Mouse (Mus musculus): ENCODE measurements around the gene Gm10842. TPM values are rescaled to one million over a fixed set of nuclear protein-coding genes. Genes with fewer than 3 reads are reported as not detected.
"Not testable (repeated sequence)": the region's sequence is repeated elsewhere in the genome, so short reads cannot be mapped to it uniquely, and the experiment has no call there.

The Gm10842 gene
- polyA plus RNA-seq, 1 experiment from 2014 or later = not detected

DNA sequence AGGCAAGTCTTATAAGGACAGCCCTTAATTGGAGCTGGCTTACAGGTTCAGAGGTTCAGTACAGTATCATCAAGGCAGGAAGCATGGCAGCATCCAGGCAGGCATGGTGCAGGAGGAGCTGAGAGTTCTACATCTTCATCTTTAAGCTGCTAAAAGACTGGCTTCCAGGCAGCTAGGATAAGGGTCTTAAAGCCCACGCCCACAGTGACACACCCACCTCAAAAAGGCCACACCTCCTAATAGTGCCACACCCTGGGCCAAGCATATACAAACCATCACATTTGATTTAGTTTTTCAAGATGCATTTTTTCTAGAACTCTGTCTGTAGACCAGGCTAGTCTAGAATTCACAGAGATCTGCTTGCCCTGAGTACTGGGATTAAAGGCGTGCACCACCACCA is 9.4 kb upstream of the Gm10842 start:
- not testable (repeated sequence) for H3K4me1 ChIP-seq (ENCODE audit: control insufficient read depth, insufficient read depth, low read length); H3K4me2 ChIP-seq (ENCODE audit: low read length); ATAC-seq; H3K27me3 ChIP-seq (ENCODE audit: control insufficient read depth, insufficient read depth, low read depth, low read length); H3K27ac ChIP-seq (ENCODE audit: low read length); H3K9me3 ChIP-seq (replicated peaks; ENCODE audit: control insufficient read depth, low read length, poor library complexity, severe bottlenecking); H3K9ac ChIP-seq (ENCODE audit: low read depth, low read length); H3K4me3 ChIP-seq (ENCODE audit: low read depth, low read length)
- 94% methylated on average over 2 of the region's 2 CpGs for WGBS
- H3K36me3 ChIP-seq (ENCODE audit: control insufficient read depth, insufficient read depth, low read length) = peaks cover 57% of the 10 kb centered on the region

DNA sequence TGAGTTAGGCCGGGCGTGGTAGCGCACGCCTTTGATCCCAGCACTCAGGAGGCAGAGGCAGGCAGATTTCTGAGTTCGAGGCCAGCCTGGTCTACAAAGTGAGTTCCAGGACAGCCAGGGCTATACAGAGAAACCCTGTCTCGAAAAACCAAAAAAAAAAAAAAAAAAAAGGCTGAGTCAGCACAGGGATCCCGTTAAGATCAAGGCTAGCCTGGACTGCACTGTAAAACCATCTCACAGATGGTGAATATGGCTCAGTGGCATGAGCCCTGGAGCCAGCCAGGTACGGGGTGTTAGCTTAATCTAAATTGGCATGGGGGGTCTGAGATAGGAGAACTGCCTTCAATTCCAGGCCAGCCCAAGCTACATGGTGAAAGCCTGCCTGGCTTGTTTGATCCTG is 6.2 kb upstream of the Gm10842 start:
- not testable (repeated sequence) for H3K4me1 ChIP-seq (ENCODE audit: control insufficient read depth, insufficient read depth, low read length); H3K9me3 ChIP-seq (replicated peaks; ENCODE audit: control insufficient read depth, low read length, poor library complexity, severe bottlenecking); H3K4me2 ChIP-seq (ENCODE audit: low read length); H3K4me3 ChIP-seq (ENCODE audit: low read depth, low read length); H3K27ac ChIP-seq (ENCODE audit: low read length); ATAC-seq; H3K27me3 ChIP-seq (ENCODE audit: control insufficient read depth, insufficient read depth, low read depth, low read length); H3K9ac ChIP-seq (ENCODE audit: low read depth, low read length)
- peaks cover 40% of the 10 kb centered on the region for H3K36me3 ChIP-seq (ENCODE audit: control insufficient read depth, insufficient read depth, low read length)
- 99% methylated on average over 7 of the region's 8 CpGs for WGBS

DNA sequence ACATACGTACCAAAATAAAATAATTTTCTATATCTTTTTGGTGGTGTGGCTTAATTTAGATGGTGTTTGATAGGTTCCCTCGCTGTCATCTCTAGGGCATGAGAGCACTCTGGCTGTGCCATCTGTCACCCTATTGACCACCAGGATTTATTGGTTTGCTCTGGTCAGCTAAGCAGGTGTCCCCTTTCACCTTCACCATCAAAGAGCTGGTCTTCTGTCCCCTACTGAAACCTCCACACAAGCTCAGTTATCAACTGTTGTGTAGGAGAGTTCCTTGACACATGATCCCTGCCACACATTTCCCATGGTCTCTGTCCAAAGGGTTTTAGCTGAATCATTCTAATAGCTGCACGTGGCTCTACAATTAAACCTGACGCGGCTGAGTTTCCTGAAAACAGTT is 5.6 kb upstream of the Gm10842 start:
- peaks cover 35% of the 10 kb centered on the region for H3K36me3 ChIP-seq (ENCODE audit: control insufficient read depth, insufficient read depth, low read length)
- ATAC-seq = no peak
- WGBS = 96% methylated on average over 5 of the region's 5 CpGs

DNA sequence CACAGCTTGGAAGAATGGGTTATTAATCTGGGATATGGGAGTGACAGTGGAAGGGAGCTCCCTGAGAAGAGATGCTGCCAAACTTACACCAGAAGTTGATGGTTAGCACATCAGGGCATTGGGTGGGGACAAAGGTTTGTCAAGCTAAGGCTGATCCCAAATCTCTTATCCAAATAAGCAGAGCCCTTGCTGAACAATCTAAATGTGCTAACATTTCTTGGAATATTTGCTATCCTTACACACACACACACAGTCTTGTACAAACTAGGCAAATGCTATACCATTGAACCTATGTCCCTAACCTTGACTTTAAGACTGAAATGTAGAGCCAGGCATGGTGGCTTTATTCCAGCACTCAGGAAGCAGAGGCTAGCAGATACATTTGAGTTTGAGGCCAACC is 3.1 kb upstream of the Gm10842 start:
- H3K9ac ChIP-seq (ENCODE audit: low read depth, low read length) = no peak overlapping the region
- H3K36me3 ChIP-seq (ENCODE audit: control insufficient read depth, insufficient read depth, low read length) = peaks cover 16% of the 10 kb centered on the region
- H3K4me3 ChIP-seq (ENCODE audit: low read depth, low read length) = no peak overlapping the region
- no peaks in the 10 kb centered on the region for H3K4me1 ChIP-seq (ENCODE audit: control insufficient read depth, insufficient read depth, low read length)
- H3K9me3 ChIP-seq (replicated peaks; ENCODE audit: control insufficient read depth, low read length, poor library complexity, severe bottlenecking) = no peaks in the 10 kb centered on the region
- ATAC-seq = no peak
- H3K4me2 ChIP-seq (ENCODE audit: low read length) = no peak overlapping the region
- H3K27ac ChIP-seq (ENCODE audit: low read length) = no peak overlapping the region
- no peaks in the 10 kb centered on the region for H3K27me3 ChIP-seq (ENCODE audit: control insufficient read depth, insufficient read depth, low read depth, low read length)

More for the DNA sequence above, 5.6 kb upstream of the Gm10842 start:
- Histone ChIP-seq H3K4me1 (ENCODE audit: control insufficient read depth, insufficient read depth, low read length) (no peaks in the 10 kb centered on the region), H3K27ac (ENCODE audit: low read length) (no peak overlapping the region), H3K9ac (ENCODE audit: low read depth, low read length) (no peak overlapping the region), H3K9me3 (replicated peaks; ENCODE audit: control insufficient read depth, low read length, poor library complexity, severe bottlenecking) (no peaks in the 10 kb centered on the region), H3K4me3 (ENCODE audit: low read depth, low read length) (no peak overlapping the region), H3K4me2 (ENCODE audit: low read length) (no peak overlapping the region), H3K27me3 (ENCODE audit: control insufficient read depth, insufficient read depth, low read depth, low read length) (no peaks in the 10 kb centered on the region)

DNA sequence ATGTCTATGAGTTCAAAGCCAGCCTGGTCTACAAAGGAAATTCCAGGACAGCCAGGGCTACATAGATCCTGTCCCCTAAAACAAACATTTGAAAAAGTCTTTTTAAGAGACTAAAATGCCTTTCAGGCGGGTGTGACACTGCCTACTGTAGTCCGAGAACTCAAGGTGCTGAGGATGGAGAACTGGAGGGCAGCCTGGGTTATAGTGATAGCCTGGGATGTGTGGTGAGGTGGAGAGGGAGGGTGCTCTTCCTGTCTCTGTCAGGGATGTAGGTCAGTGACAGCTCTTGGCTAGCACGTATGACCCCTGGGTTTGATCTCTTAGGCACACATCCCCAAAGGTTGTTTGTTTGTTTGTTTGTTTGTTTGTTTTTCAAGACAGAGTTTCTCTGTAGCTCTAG is 2.6 kb upstream of the Gm10842 start:
- ATAC-seq = no peak
- Histone ChIP-seq H3K4me3 (ENCODE audit: low read depth, low read length) (no peak overlapping the region), H3K27ac (ENCODE audit: low read length) (no peak overlapping the region), H3K4me2 (ENCODE audit: low read length) (no peak overlapping the region), H3K27me3 (ENCODE audit: control insufficient read depth, insufficient read depth, low read depth, low read length) (no peaks in the 10 kb centered on the region), H3K36me3 (ENCODE audit: control insufficient read depth, insufficient read depth, low read length) (peaks cover 16% of the 10 kb centered on the region), H3K9ac (ENCODE audit: low read depth, low read length) (no peak overlapping the region), H3K9me3 (replicated peaks; ENCODE audit: control insufficient read depth, low read length, poor library complexity, severe bottlenecking) (no peaks in the 10 kb centered on the region), H3K4me1 (ENCODE audit: control insufficient read depth, insufficient read depth, low read length) (no peaks in the 10 kb centered on the region)
- WGBS = 92% methylated on average over 3 of the region's 3 CpGs

DNA sequence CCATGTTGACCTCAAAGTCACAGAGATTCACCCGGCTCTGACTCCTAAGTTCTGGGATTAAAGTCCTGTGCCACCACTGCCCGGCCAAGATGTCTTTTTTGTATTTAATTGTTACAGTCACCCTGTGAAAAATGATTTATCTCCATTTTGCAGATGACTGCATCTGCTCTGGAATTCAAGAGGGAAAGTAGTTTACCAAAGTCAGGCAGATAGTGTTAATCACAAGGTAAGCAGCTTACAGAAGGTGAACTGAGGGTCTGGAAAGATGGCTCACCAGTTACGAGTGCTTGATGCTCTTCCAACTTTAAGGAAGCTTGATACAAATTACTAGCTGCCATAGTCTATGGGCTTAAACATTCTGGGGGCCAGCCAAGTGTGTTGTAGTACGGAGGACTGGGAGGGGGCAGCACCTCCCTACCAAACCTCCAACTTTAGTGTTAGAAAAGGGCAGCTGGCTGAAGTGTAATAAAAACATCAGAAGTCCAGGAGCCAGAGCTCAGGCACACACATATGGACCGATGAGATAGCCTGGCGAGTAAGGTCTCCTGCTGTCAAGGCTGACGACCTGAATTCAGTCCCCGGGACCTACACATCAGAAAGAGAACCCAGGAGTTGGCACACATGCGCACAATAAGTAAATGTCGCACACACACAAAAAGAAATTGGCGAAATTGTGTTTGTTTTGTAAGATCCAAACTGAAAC is 2.0 kb upstream of the Gm10842 start:
- H3K4me2 ChIP-seq (ENCODE audit: low read length) = no peak overlapping the region
- peaks cover 12% of the 10 kb centered on the region for H3K36me3 ChIP-seq (ENCODE audit: control insufficient read depth, insufficient read depth, low read length)
- H3K4me1 ChIP-seq (ENCODE audit: control insufficient read depth, insufficient read depth, low read length) = no peaks in the 10 kb centered on the region
- ATAC-seq = no peak
- H3K4me3 ChIP-seq (ENCODE audit: low read depth, low read length) = no peak overlapping the region
- no peaks in the 10 kb centered on the region for H3K9me3 ChIP-seq (replicated peaks; ENCODE audit: control insufficient read depth, low read length, poor library complexity, severe bottlenecking)
- H3K27me3 ChIP-seq (ENCODE audit: control insufficient read depth, insufficient read depth, low read depth, low read length) = no peaks in the 10 kb centered on the region
- no peak overlapping the region for H3K27ac ChIP-seq (ENCODE audit: low read length)
- WGBS = 85% methylated on average over 11 of the region's 11 CpGs
- H3K9ac ChIP-seq (ENCODE audit: low read depth, low read length) = no peak overlapping the region

DNA sequence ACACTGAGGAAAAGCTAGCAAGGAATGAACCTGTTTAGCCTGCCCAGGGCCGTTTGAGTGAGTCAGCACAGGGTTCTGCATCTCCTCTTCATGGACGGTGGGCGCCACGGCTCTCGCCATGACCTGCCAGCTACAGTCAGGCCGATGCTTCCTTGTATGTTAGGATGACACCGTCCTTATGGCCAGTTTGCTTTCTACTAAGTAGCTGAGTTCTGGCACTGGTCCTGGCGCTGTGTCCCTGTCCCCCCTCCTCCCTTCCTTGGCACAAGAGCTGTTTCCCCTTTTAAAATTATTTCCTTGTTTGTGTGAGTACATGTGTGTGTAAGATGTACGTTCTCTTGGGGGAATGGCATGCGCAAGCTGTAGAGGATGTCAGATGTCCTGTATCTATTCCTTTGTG is 1.5 kb upstream of the Gm10842 start:
- ATAC-seq = no peak
- Histone ChIP-seq H3K27me3 (ENCODE audit: control insufficient read depth, insufficient read depth, low read depth, low read length) (no peaks in the 10 kb centered on the region), H3K4me3 (ENCODE audit: low read depth, low read length) (no peak overlapping the region), H3K4me1 (ENCODE audit: control insufficient read depth, insufficient read depth, low read length) (no peaks in the 10 kb centered on the region), H3K27ac (ENCODE audit: low read length) (no peak overlapping the region), H3K9ac (ENCODE audit: low read depth, low read length) (no peak overlapping the region), H3K36me3 (ENCODE audit: control insufficient read depth, insufficient read depth, low read length) (peaks cover 7% of the 10 kb centered on the region), H3K4me2 (ENCODE audit: low read length) (no peak overlapping the region), H3K9me3 (replicated peaks; ENCODE audit: control insufficient read depth, low read length, poor library complexity, severe bottlenecking) (no peaks in the 10 kb centered on the region)
- 89% methylated on average over 10 of the region's 10 CpGs for WGBS

DNA sequence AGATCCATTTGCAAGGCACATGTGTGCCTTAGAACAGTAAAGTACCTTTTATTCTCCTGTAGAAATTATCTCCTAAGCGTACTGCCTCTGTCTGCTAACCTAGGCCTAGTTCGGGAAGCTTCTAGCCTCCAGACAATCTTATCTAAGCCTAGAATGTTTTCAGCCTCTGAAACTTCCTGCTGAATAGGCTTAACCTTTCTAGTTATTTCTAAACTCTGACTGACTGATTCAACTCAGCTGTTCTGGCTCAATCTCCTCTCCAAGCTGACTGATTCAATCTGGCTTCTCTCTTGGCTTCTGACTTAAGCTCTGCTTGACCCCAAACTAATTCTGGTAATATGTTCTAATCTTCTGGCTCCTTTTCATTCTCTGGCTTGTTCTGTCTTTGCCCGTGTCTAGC is 2.7 kb downstream of the Gm10842 start:
- ATAC-seq = no peak
- Histone ChIP-seq H3K27me3 (ENCODE audit: control insufficient read depth, insufficient read depth, low read depth, low read length) (no peaks in the 10 kb centered on the region), H3K4me1 (ENCODE audit: control insufficient read depth, insufficient read depth, low read length) (peaks cover 9% of the 10 kb centered on the region), H3K9ac (ENCODE audit: low read depth, low read length) (no peak overlapping the region), H3K36me3 (ENCODE audit: control insufficient read depth, insufficient read depth, low read length) (no peaks in the 10 kb centered on the region), H3K9me3 (replicated peaks; ENCODE audit: control insufficient read depth, low read length, poor library complexity, severe bottlenecking) (no peaks in the 10 kb centered on the region), H3K27ac (ENCODE audit: low read length) (no peak overlapping the region), H3K4me2 (ENCODE audit: low read length) (no peak overlapping the region), H3K4me3 (ENCODE audit: low read depth, low read length) (no peak overlapping the region)
- 73% methylated on average over 3 of the region's 3 CpGs for WGBS

DNA sequence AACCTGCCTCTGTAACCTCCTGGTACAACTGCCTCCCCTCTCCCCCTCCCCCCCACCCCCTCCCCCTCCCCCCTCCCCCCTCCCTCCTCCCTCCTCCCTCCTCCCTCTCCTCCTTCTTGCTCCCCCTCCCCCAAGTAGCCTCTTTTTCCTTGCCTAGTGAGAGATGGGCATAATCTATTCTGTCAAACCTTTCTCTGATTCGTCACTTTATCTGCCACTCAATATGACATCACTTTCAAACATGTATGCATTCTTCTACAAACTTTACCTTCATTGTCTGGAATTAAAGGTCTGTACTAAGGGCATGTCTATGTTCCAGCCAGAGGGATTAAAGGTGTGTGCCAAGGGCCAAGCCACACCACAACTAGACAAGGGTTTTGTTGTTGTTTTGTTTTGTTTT is 3.1 kb downstream of the Gm10842 start:
- Histone ChIP-seq H3K4me1 (ENCODE audit: control insufficient read depth, insufficient read depth, low read length) (peaks cover 9% of the 10 kb centered on the region), H3K36me3 (ENCODE audit: control insufficient read depth, insufficient read depth, low read length) (no peaks in the 10 kb centered on the region), H3K27ac (ENCODE audit: low read length) (no peak overlapping the region), H3K9ac (ENCODE audit: low read depth, low read length) (no peak overlapping the region), H3K4me3 (ENCODE audit: low read depth, low read length) (no peak overlapping the region), H3K9me3 (replicated peaks; ENCODE audit: control insufficient read depth, low read length, poor library complexity, severe bottlenecking) (no peaks in the 10 kb centered on the region), H3K4me2 (ENCODE audit: low read length) (no peak overlapping the region), H3K27me3 (ENCODE audit: control insufficient read depth, insufficient read depth, low read depth, low read length) (no peaks in the 10 kb centered on the region)
- ATAC-seq = no peak
- WGBS = 93% methylated on average over 1 of the region's 1 CpGs
